Mouse (Mus musculus): ENCODE measurements around the gene Tmbim4. TPM values are rescaled to one million over a fixed set of nuclear protein-coding genes. Genes with fewer than 3 reads are reported as not detected.

Tmbim4 gene
- polyA plus RNA-seq, 1 experiment = 117 TPM

GRCm38 (mm10) chr10:120183342-120183741, 18.0 kb upstream of the Tmbim4 start:
- Histone ChIP-seq H3K4me1 (ENCODE audit: control insufficient read depth, insufficient read depth, insufficient read length, low read length) (no peaks in the 10 kb centered on the region), H3K27ac (replicated peaks; ENCODE audit: low read depth, low read length) (no peak overlapping the region), H3K4me3 (ENCODE audit: insufficient read depth, low read depth, low read length) (no peak overlapping the region)

- no peak overlapping the region for H3K27ac ChIP-seq (replicated peaks; ENCODE audit: low read depth, low read length)
- no peak overlapping the region for H3K4me3 ChIP-seq (ENCODE audit: insufficient read depth, low read depth, low read length)
- peaks cover 8% of the 10 kb centered on the region; the same call in 1 of the 2 replicates for H3K4me1 ChIP-seq (ENCODE audit: control insufficient read depth, insufficient read depth, insufficient read length, low read length)
Observed at GRCm38 (mm10) chr10:120188513-120188912, 12.9 kb upstream of the Tmbim4 start.

- Histone ChIP-seq H3K4me3 (ENCODE audit: insufficient read depth, low read depth, low read length) (no peak overlapping the region), H3K27ac (replicated peaks; ENCODE audit: low read depth, low read length) (no peak overlapping the region; the same call in 1 of the 2 replicates), H3K4me1 (ENCODE audit: control insufficient read depth, insufficient read depth, insufficient read length, low read length) (peaks cover 8% of the 10 kb centered on the region; the same call in 1 of the 2 replicates)
Observed at GRCm38 (mm10) chr10:120189276-120189675, 12.1 kb upstream of the Tmbim4 start.

- Histone ChIP-seq H3K4me1 (ENCODE audit: control insufficient read depth, insufficient read depth, insufficient read length, low read length) (peaks cover 8% of the 10 kb centered on the region; the same call in 1 of the 2 replicates), H3K4me3 (ENCODE audit: insufficient read depth, low read depth, low read length) (no peak overlapping the region), H3K27ac (replicated peaks; ENCODE audit: low read depth, low read length) (no peak overlapping the region)
Observed at GRCm38 (mm10) chr10:120189782-120190181, 11.6 kb upstream of the Tmbim4 start.

- no peak overlapping the region for H3K4me3 ChIP-seq (ENCODE audit: insufficient read depth, low read depth, low read length)
- H3K4me1 ChIP-seq (ENCODE audit: control insufficient read depth, insufficient read depth, insufficient read length, low read length) = peaks cover 8% of the 10 kb centered on the region; the same call in 1 of the 2 replicates
- no peak overlapping the region for H3K27ac ChIP-seq (replicated peaks; ENCODE audit: low read depth, low read length)
Observed at GRCm38 (mm10) chr10:120191165-120191564, 10.2 kb upstream of the Tmbim4 start.

- Histone ChIP-seq H3K4me1 (ENCODE audit: control insufficient read depth, insufficient read depth, insufficient read length, low read length) (peaks cover 8% of the 10 kb centered on the region; the same call in 1 of the 2 replicates), H3K27ac (replicated peaks; ENCODE audit: low read depth, low read length) (no peak overlapping the region), H3K4me3 (ENCODE audit: insufficient read depth, low read depth, low read length) (no peak overlapping the region)
Observed at GRCm38 (mm10) chr10:120192278-120192677, 9.1 kb upstream of the Tmbim4 start.

GRCm38 (mm10) chr10:120193255-120193654, 8.1 kb upstream of the Tmbim4 start:
- no peak overlapping the region for H3K27ac ChIP-seq (replicated peaks; ENCODE audit: low read depth, low read length)
- H3K4me3 ChIP-seq (ENCODE audit: insufficient read depth, low read depth, low read length) = no peak overlapping the region
- H3K4me1 ChIP-seq (ENCODE audit: control insufficient read depth, insufficient read depth, insufficient read length, low read length) = peaks cover 8% of the 10 kb centered on the region; the same call in 1 of the 2 replicates

- H3K4me1 ChIP-seq (ENCODE audit: control insufficient read depth, insufficient read depth, insufficient read length, low read length) = no peaks in the 10 kb centered on the region
- no peak overlapping the region for H3K27ac ChIP-seq (replicated peaks; ENCODE audit: low read depth, low read length)
- no peak overlapping the region for H3K4me3 ChIP-seq (ENCODE audit: insufficient read depth, low read depth, low read length)
Observed at GRCm38 (mm10) chr10:120197061-120197835, 4.1 kb upstream of the Tmbim4 start.

- no peaks in the 10 kb centered on the region for H3K4me1 ChIP-seq (ENCODE audit: control insufficient read depth, insufficient read depth, insufficient read length, low read length)
- H3K27ac ChIP-seq (replicated peaks; ENCODE audit: low read depth, low read length) = peak within 1 kb of the TSS; percentile 75
- peak within 1 kb of the TSS; percentile 91 for H3K4me3 ChIP-seq (ENCODE audit: insufficient read depth, low read depth, low read length)
Observed at GRCm38 (mm10) chr10:120201961-120202402, 592 bp downstream of the Tmbim4 start, which contains the start of gene Irak3. Irak3 (minus strand) TSS chr10:120202130.

- H3K4me1 ChIP-seq (ENCODE audit: control insufficient read depth, insufficient read depth, insufficient read length, low read length) = no peaks in the 10 kb centered on the region
- no peak overlapping the region for H3K4me3 ChIP-seq (ENCODE audit: insufficient read depth, low read depth, low read length)
- H3K27ac ChIP-seq (replicated peaks; ENCODE audit: low read depth, low read length) = no peak overlapping the region
Observed at GRCm38 (mm10) chr10:120202467-120203250, 1.3 kb downstream of the Tmbim4 start.

- H3K27ac ChIP-seq (replicated peaks; ENCODE audit: low read depth, low read length) = no peak overlapping the region
- H3K4me3 ChIP-seq (ENCODE audit: insufficient read depth, low read depth, low read length) = no peak overlapping the region
- H3K4me1 ChIP-seq (ENCODE audit: control insufficient read depth, insufficient read depth, insufficient read length, low read length) = no peaks in the 10 kb centered on the region
Observed at GRCm38 (mm10) chr10:120204591-120205210, 3.3 kb downstream of the Tmbim4 start.

GRCm38 (mm10) chr10:120208015-120208414, 6.6 kb downstream of the Tmbim4 start:
- peaks cover 2% of the 10 kb centered on the region; the same call in 1 of the 2 replicates for H3K4me1 ChIP-seq (ENCODE audit: control insufficient read depth, insufficient read depth, insufficient read length, low read length)
- no peak overlapping the region for H3K4me3 ChIP-seq (ENCODE audit: insufficient read depth, low read depth, low read length)
- no peak overlapping the region for H3K27ac ChIP-seq (replicated peaks; ENCODE audit: low read depth, low read length)

- H3K27ac ChIP-seq (replicated peaks; ENCODE audit: low read depth, low read length) = peak overlapping the region; percentile 2; the same call in 1 of the 2 replicates
- H3K4me1 ChIP-seq (ENCODE audit: control insufficient read depth, insufficient read depth, insufficient read length, low read length) = peaks cover 2% of the 10 kb centered on the region; the same call in 1 of the 2 replicates
- peak overlapping the region; percentile 75 for H3K4me3 ChIP-seq (ENCODE audit: insufficient read depth, low read depth, low read length)
Observed at GRCm38 (mm10) chr10:120208575-120209538, 7.5 kb downstream of the Tmbim4 start.

GRCm38 (mm10) chr10:120209539-120209925, 8.1 kb downstream of the Tmbim4 start:
- peaks cover 2% of the 10 kb centered on the region; the same call in 1 of the 2 replicates for H3K4me1 ChIP-seq (ENCODE audit: control insufficient read depth, insufficient read depth, insufficient read length, low read length)
- H3K27ac ChIP-seq (replicated peaks; ENCODE audit: low read depth, low read length) = no peak overlapping the region
- H3K4me3 ChIP-seq (ENCODE audit: insufficient read depth, low read depth, low read length) = peak overlapping the region; percentile 75
